Mouse (Mus musculus): ENCODE results near the gene Impdh2. TPM values are rescaled to one million over a fixed set of nuclear protein-coding genes. Genes with fewer than 3 reads are reported as not detected.

The Impdh2 gene
- polyA plus RNA-seq, 1 experiment from 2014 or later: 198 TPM

DNA sequence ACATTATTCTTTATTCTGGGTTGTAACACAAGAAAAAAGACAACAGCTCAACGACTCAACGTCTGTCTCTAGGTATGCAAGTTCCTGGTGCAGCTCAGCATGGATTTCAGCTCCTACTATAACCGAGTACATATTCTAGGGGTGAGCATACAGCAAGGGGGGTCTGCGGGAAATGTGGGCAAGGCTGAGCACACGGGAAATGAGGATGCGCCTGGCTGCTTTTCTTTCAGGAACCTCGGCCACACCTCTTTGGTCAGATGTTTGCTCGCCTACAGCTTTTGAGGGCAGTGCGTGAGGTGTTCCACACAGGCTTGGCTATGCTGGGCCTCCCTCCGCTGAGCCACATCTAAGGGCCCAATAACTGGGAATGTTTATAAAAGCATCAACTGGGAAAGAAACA is 12.2 kb downstream of the Impdh2 start:
- Histone ChIP-seq H3K9me3 (replicated peaks) (no peaks in the 10 kb centered on the region), H3K4me3 (replicated peaks) (no peak overlapping the region), H3K4me2 (no peak overlapping the region), H3K27ac (no peak overlapping the region), H3K9ac (no peak overlapping the region), H3K4me1 (peaks cover 72% of the 10 kb centered on the region), H3K27me3 (no peaks in the 10 kb centered on the region), H3K36me3 (peaks cover 59% of the 10 kb centered on the region)
- ATAC-seq (replicated peaks; ENCODE audit: low FRiP score): no peak
- 75% methylated on average over 10 of the region's 10 CpGs for WGBS

DNA sequence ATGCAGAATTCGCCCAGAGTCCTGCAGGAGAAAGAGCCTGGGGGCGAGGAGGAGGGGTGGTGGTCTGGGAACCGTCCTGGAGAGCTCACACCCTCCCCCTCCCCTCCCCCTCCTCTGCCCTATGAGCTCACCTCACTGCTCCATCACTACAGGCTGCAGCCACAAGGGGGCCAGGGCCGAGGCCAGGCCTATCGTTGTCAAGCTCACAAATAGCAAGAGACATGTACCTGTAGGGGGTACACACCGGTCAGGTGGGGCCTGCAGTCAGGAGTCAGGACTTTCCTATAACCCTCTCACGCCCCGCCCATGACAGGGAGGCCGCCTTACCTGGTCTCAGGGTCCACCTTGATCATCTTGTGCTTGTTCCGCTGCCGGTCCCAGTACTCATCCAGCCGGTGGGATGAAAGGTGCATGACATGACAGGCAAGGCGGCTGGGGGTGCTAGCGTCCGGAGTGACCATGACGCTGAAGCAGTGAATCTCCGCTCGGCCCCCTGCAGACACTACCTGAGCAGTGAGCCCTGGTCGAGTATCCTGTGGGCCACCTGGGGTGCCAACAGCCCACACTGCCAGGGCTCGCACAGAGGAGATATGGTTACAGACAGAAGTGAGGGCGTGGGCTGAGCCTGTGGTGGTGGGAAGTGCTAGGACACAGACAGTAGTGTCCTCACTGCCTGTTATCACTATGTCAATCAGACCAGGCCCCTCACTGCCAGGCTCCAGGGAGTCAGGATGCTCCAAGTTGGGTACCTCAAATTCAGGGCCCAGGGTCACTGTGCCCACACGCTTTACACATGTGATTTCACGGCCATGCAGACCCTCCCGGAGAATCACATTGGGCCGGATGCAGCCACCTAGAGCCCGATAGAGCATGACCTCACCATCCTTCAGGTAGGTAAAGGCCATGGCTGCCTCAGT is 13.9 kb downstream of the Impdh2 start:
- no peak overlapping the region for H3K9ac ChIP-seq
- H3K27me3 ChIP-seq: no peaks in the 10 kb centered on the region
- WGBS: 60% methylated on average over 26 of the region's 26 CpGs
- H3K36me3 ChIP-seq: peaks cover 59% of the 10 kb centered on the region
- H3K4me3 ChIP-seq (replicated peaks): no peak overlapping the region
- no peak overlapping the region for H3K4me2 ChIP-seq
- H3K4me1 ChIP-seq: peaks cover 67% of the 10 kb centered on the region
- H3K27ac ChIP-seq: peak overlapping the region; percentile 10; the same call in 1 of the 2 replicates
- no peak for ATAC-seq (replicated peaks; ENCODE audit: low FRiP score)
- H3K9me3 ChIP-seq (replicated peaks): no peaks in the 10 kb centered on the region

DNA sequence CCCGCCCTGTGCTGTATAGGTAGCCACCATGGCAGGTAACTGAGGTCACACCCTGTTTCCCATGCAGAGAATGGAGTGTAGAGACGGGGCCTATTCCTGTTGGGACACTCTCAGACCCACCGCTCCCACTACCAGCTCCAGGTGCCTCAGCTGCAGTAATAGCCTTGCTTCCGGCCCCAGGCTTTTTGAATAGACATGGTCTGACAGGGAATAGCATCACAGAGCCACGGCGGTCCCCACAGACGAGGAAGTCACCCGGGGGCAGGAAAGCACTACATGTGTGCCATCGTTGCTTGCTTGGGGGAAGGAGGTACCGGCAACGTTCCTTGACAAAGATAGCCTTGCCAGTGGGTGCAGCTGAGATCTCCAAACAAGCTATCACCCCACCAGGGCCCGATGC is 14.8 kb downstream of the Impdh2 start:
- Histone ChIP-seq H3K9me3 (replicated peaks) (no peaks in the 10 kb centered on the region), H3K36me3 (peaks cover 59% of the 10 kb centered on the region), H3K4me1 (peaks cover 69% of the 10 kb centered on the region), H3K9ac (no peak overlapping the region), H3K27me3 (no peaks in the 10 kb centered on the region), H3K4me3 (replicated peaks) (no peak overlapping the region), H3K27ac (no peak overlapping the region), H3K4me2 (0 out of 2 replicates have a peak overlapping the region, but pooled peaks have one; percentile 1)
- ATAC-seq (replicated peaks; ENCODE audit: low FRiP score): no peak
- WGBS: 91% methylated on average over 12 of the region's 12 CpGs

DNA sequence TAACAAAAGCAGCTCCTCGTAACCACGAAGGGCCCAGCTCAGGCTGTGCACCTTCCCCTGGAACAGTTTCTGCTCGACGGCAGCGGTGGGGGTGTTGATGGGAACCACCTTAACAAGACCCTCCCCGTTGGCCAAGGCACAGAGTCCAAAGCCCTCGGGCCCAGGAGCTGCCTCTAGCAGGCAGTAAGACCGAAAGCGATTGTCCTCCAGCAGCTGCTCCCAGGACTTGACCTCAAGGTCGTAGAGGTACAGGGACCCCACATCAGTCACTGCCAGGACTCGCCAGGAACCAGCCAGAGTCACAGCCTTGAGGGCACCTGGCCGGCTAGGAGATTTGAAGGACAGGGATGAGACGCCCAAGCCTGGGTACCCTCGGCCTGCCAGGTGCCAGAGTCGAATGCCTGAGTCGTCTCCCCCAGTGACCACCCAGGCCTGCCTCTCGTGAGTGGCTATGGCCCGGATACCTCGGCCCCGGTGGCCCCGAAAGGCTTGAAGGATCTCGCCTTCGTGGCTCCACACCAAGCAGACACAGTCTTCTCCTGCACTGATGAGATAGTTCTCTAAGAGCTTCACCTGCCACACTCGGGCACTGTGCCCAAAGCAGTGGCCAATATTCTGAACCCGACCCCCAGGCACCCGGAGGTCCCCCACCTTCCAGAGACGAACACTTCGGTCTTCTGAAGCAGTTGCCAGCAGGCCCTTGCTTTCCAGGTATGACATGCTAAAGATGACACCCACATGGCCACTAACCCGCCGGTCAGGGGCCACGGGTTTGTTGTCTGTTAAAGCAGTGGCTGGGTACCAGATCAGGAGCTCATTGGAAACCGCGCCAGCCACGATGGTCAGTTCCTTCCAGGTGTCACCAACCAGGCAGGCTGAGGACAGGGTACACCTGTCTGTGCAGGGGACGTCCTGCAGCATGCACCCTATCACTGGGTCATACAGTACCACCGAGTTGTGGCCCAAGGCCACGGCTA is 15.5 kb downstream of the Impdh2 start:
- Histone ChIP-seq H3K4me2 (0 out of 2 replicates have a peak overlapping the region, but pooled peaks have one; percentile 79), H3K9me3 (replicated peaks) (no peaks in the 10 kb centered on the region), H3K27ac (no peak overlapping the region), H3K27me3 (no peaks in the 10 kb centered on the region), H3K4me3 (replicated peaks) (no peak overlapping the region), H3K36me3 (peaks cover 59% of the 10 kb centered on the region), H3K9ac (no peak overlapping the region), H3K4me1 (peaks cover 64% of the 10 kb centered on the region)
- no peak for ATAC-seq (replicated peaks; ENCODE audit: low FRiP score)
- WGBS: 80% methylated on average over 37 of the region's 37 CpGs

DNA sequence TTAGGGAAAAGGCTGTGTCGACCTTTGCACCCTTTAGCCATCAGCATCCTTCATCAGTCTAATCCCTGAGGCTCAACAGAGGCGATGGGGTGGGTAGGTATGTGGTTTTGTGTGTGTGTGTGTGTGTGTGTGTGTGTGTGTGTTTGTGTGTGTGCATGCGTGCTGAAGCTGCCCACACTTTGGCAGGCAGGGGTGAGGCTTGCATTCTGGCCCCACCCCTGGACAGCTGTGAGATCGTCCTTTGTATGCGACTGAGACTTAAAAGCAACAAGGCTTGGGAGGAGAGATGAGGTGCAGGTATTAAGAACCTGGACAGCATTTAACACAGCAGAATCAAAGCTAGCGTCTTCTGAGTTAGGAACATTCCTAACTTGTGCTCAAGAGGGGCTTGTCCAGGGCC is 16.9 kb downstream of the Impdh2 start:
- ATAC-seq (replicated peaks; ENCODE audit: low FRiP score): no peak
- WGBS: 46% methylated on average over 6 of the region's 6 CpGs
- Histone ChIP-seq H3K27ac (peak overlapping the region; percentile 96), H3K9ac (peak overlapping the region; percentile 84; the same call in 1 of the 2 replicates), H3K4me1 (peaks cover 59% of the 10 kb centered on the region), H3K27me3 (no peaks in the 10 kb centered on the region), H3K9me3 (replicated peaks) (no peaks in the 10 kb centered on the region), H3K4me2 (peak overlapping the region; percentile 79), H3K4me3 (replicated peaks) (peak overlapping the region; percentile 81), H3K36me3 (peaks cover 51% of the 10 kb centered on the region)

DNA sequence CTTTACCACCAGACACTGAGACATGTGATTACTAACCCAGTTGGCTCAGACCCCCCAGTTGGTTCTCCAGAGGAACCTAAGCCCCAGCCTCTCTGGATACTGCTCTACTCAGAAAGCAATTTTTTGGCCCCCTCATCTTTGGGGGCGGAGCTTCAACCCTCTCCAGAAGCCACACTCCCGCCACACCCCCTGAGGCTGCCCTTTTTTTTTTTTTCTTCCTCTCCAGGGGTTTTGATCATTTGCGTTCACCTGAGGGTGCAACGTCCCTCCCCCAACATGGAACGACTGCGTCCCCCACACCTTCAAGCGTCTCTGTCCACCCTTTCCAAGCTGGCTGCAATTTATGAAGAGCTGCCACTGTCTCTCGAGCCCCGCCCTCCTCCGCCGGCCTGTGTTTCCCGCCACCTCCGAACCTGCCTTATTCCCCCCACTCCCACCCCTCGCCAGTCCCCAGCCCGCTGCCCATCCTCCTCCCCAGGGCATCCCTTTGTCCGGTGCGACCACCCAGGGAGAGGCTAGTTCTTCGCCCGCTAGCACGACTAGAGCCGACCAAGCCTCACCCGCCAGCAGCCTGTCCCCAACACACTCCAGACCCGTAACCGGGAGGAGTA is 18.0 kb downstream of the Impdh2 start:
- Histone ChIP-seq H3K4me3 (replicated peaks) (peak overlapping the region; percentile 81), H3K4me2 (peak overlapping the region; percentile 79), H3K9me3 (replicated peaks) (no peaks in the 10 kb centered on the region), H3K36me3 (peaks cover 41% of the 10 kb centered on the region), H3K27me3 (no peaks in the 10 kb centered on the region), H3K4me1 (peaks cover 59% of the 10 kb centered on the region), H3K27ac (peak overlapping the region; percentile 96), H3K9ac (peak overlapping the region; percentile 84)
- WGBS: under 1% methylated on average over 24 of the region's 24 CpGs
- ATAC-seq (replicated peaks; ENCODE audit: low FRiP score): no peak

DNA sequence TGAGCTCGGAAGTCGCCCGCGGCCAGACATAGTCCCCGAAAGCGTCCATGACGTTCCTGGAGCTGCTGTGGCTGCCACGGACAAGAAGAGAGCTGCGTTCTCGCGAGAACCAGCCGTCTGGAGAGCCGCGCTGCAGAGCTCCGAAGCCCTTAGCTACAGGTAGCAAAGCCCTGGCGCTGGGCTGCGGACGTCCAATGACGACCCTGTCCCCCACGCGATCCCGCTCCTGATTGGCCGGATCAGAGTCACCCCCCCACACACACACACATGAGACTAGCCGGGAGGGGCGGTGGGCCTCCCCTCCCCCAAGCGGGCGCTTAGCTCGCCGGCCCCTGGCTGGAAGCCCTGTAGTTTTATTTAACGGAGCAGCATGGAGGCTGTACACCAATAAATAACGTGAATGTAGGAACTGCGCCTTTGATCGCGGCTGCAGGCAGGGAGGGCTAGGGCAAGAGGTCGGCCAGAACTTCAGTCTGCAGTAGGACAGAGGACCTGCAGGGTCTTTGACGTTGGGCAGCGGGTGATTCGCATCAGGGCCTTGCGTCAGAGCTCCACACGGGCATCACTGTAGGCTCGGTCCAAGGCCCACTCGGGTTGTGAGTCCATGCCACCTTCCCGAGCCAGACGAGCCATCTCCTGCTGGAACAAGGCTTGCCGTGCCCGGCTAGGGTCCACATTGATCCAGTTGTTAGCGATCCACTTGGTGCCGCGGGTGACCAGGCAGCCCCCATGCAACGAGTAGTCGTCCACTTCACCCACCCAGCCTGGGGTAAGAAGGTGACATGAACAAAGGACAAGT is 18.7 kb downstream of the Impdh2 start, which contains the start of gene Wdr6:
Gene Wdr6, minus strand, starts transcription at position 195 of the 799 bp plus-strand sequence.
- peaks cover 55% of the 10 kb centered on the region for H3K4me1 ChIP-seq
- peak within 1 kb of the TSS; percentile 79 for H3K4me2 ChIP-seq
- peak within 1 kb of the TSS; percentile 84 for H3K9ac ChIP-seq
- H3K36me3 ChIP-seq: peaks cover 34% of the 10 kb centered on the region
- H3K27ac ChIP-seq: peak within 1 kb of the TSS; percentile 96
- H3K27me3 ChIP-seq: no peaks in the 10 kb centered on the region
- ATAC-seq (replicated peaks; ENCODE audit: low FRiP score): peak; percentile 97
- no peaks in the 10 kb centered on the region for H3K9me3 ChIP-seq (replicated peaks)
- peak within 1 kb of the TSS; percentile 81 for H3K4me3 ChIP-seq (replicated peaks)
- 4% methylated on average over 51 of the region's 51 CpGs for WGBS

DNA sequence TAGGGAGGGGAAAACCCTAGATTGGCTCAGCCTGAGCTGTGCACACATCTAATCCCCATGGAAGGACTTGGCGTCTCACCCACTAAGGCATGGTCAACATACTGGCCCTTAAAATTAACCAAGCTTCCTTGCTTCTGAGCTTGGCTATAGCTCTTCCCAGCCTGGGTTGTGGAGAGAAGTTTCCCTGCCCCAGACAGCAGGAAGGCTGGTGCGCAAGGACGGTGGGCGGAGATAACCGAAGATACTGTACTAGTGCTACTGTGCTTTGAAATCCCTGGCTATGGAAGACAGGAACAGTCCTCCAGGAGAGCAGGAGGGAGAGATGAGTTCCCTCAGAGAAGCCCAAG is 19.2 kb downstream of the Impdh2 start:
- no peaks in the 10 kb centered on the region for H3K27me3 ChIP-seq
- 70% methylated on average over 5 of the region's 5 CpGs for WGBS
- H3K36me3 ChIP-seq: peaks cover 29% of the 10 kb centered on the region
- peak overlapping the region; percentile 81 for H3K4me3 ChIP-seq (replicated peaks)
- H3K9ac ChIP-seq: peak overlapping the region; percentile 84
- H3K4me1 ChIP-seq: peaks cover 49% of the 10 kb centered on the region
- peak overlapping the region; percentile 79 for H3K4me2 ChIP-seq
- ATAC-seq (replicated peaks; ENCODE audit: low FRiP score): peak; percentile 5; the same call in 1 of the 2 replicates
- peak overlapping the region; percentile 96 for H3K27ac ChIP-seq
- no peaks in the 10 kb centered on the region for H3K9me3 ChIP-seq (replicated peaks)

DNA sequence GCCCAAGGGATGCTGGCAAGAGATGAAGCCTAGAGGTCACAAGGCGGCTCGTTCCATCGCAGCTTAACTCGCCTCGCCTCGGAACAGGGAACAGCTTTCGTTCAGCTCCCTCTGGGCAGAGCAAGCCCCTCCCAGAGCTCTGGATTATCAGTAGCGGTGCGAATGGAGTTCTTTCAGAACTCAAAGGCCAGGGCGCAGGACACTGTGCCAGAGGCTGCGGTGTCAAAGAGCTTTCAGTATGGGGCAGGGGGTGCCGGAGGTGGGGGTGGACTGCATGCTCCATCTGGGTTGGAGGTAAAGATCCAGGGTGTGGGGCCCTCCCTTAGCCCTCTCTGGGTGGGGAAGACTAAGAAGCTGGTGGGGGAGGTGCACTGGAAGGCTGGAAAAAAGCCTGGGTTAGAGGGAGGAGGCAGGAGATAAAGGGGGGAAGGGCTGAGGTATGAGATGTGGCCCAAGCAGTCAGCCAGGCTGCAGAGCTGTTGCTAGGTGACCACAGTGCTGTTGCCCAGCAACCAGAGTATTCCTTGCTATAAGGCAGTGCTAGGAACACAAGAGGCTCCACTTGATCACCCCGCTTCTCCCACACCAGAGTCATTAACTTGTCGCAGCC is 27.6 kb downstream of the Impdh2 start:
- Histone ChIP-seq H3K36me3 (no peaks in the 10 kb centered on the region), H3K9me3 (replicated peaks) (no peaks in the 10 kb centered on the region), H3K4me3 (replicated peaks) (peak overlapping the region; percentile 17; the same call in 1 of the 2 replicates), H3K4me2 (peak overlapping the region; percentile 52), H3K4me1 (peaks cover 30% of the 10 kb centered on the region), H3K9ac (peak overlapping the region; percentile 27; the same call in 1 of the 2 replicates), H3K27ac (peak overlapping the region; percentile 90), H3K27me3 (no peaks in the 10 kb centered on the region)
- 7% methylated on average over 14 of the region's 14 CpGs for WGBS
- peak; percentile 96 for ATAC-seq (replicated peaks; ENCODE audit: low FRiP score)

DNA sequence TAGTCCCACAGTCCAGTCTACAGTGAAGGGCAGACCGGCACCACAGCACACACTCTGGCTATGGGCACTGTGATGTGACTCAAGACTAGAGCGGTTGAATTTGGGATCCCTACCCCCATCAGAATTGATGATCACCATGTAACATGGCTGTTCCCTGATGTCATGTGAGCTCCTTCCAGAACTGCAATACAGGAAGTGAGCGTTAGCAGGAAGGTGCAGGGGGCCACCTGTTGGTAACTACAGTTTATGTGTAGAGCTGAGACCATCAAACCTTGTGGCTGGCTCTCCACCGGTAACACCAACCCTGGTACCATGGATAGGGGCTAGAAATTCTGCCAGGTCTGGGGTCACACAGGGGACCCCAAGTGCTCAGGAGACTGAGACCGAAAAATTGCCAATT is 29.1 kb downstream of the Impdh2 start:
- 72% methylated on average over 5 of the region's 5 CpGs for WGBS
- Histone ChIP-seq H3K4me2 (no peak overlapping the region), H3K9ac (no peak overlapping the region), H3K4me1 (peaks cover 30% of the 10 kb centered on the region), H3K9me3 (replicated peaks) (no peaks in the 10 kb centered on the region), H3K27ac (0 out of 2 replicates have a peak overlapping the region, but pooled peaks have one; percentile 30), H3K27me3 (no peaks in the 10 kb centered on the region), H3K36me3 (no peaks in the 10 kb centered on the region), H3K4me3 (replicated peaks) (no peak overlapping the region)
- no peak for ATAC-seq (replicated peaks; ENCODE audit: low FRiP score)
